Mouse (Mus musculus) MEL (cell line): ENCODE measurements around the gene Dcbld2.

Experiments
- CTCF ChIP-seq, 3 experiments: IDR thresholded peaks in 2 of 3; conservative IDR thresholded peaks in 1 of 3; 2 replicates each; pipeline ENCODE4 v1.5.1; 2011 to 2012; ENCODE audit warnings: low read length in 3 of 3, low read depth in 2 of 3, mild to moderate bottlenecking in 2 of 3, improper control_type of control experiment in 1 of 3, inconsistent platforms in 1 of 3, mixed read lengths in 1 of 3, moderate library complexity in 1 of 3; ENCODE audit not compliant: control insufficient read depth in 1 of 3, insufficient read depth in 1 of 3, poor library complexity in 1 of 3, severe bottlenecking in 1 of 3
- ETS1 ChIP-seq: IDR thresholded peaks from 2 replicates; pipeline ENCODE4 v1.6.1; 2012; ENCODE audit warnings: low read depth, mild to moderate bottlenecking, inconsistent platforms, low read length, improper control_type of control experiment, moderate library complexity
- POLR2A ChIP-seq, 2 experiments: IDR thresholded peaks; 2 replicates each; pipeline ENCODE4 v1.6.1; 2011 to 2012; ENCODE audit warnings: low read length in 2 of 2, mild to moderate bottlenecking in 2 of 2, control low read depth in 1 of 2, improper control_type of control experiment in 1 of 2, low read depth in 1 of 2, moderate library complexity in 1 of 2; ENCODE audit not compliant: control insufficient read depth in 1 of 2, insufficient read depth in 1 of 2, poor library complexity in 1 of 2
- UBTF ChIP-seq: IDR thresholded peaks from 2 replicates; pipeline ENCODE4 v1.6.1; 2012; ENCODE audit warnings: low read depth, mild to moderate bottlenecking, inconsistent platforms, low read length, improper control_type of control experiment, moderate library complexity, borderline replicate concordance; ENCODE audit not compliant: insufficient read depth
- ZNF384 ChIP-seq: IDR thresholded peaks from 2 replicates; pipeline ENCODE4 v1.6.1; 2012; ENCODE audit warnings: low read depth, mild to moderate bottlenecking, inconsistent platforms, low read length, improper control_type of control experiment

GRCm38 (mm10) chr16:58502566-58502965 lies 94.3 kb downstream of the Dcbld2 start:
- TF ChIP-seq CTCF (IDR thresholded peaks at IDR 0.05 in 2 of 3, conservative IDR thresholded peaks at IDR 0.05 in 1 of 3; ENCODE audit: control insufficient read depth in 1 of 3, insufficient read depth in 1 of 3, low read depth in 2 of 3, low read length in 3 of 3, poor library complexity in 1 of 3, severe bottlenecking in 1 of 3): no peak
- TF ChIP-seq UBTF: no peak
- TF ChIP-seq POLR2A (IDR thresholded peaks at IDR 0.05; ENCODE audit: control insufficient read depth in 1 of 2, insufficient read depth in 1 of 2, low read depth in 1 of 2, low read length in 2 of 2, poor library complexity in 1 of 2): no peak
- TF ChIP-seq ZNF384: no peak
- no peak for TF ChIP-seq ETS1
